In genomic region chr2:70701571-70701970, GRCm38 (mm10) we compare ENCODE assay signal across 23 mouse cellular contexts. TPM values are rescaled to one million over a fixed set of nuclear protein-coding genes. Genes with fewer than 3 reads are reported as not detected.
DNase-seq lines count a peak whose midpoint lies in the region; ATAC-seq and TF ChIP-seq lines count a peak whose summit lies in the region.
"Had no signal": no experiment of that assay in that cellular context is flagged by ENCODE, and none has a peak within 500 bp of the region (broad histone marks: within the 10 kb centered on the region; RNA-seq: fewer than 3 reads in every experiment).

No protein-coding gene starts in this region.

- WGBS in thymus, adult 2 months = 7% methylated on average over 9 of the region's 9 CpGs
- 74% methylated on average over 9 of the region's 9 CpGs for WGBS in forebrain, embryonic 10.5 days
- WGBS in midbrain, embryonic 11.5 days = 70% methylated on average over 9 of the region's 9 CpGs

- peaks cover 2% of the 10 kb centered on the region; the same call in 1 of the 2 replicates for H3K9me3 ChIP-seq in megakaryocyte, embryonic 14.5 days
- H3K9me3 ChIP-seq in forebrain, embryonic 10.5 days = no peaks in the 10 kb centered on the region
- H3K9me3 ChIP-seq in midbrain, embryonic 11.5 days (ENCODE audit: control insufficient read depth, low read length) = no peaks in the 10 kb centered on the region
- H3K9me3 ChIP-seq: heart, embryonic 15.5 days; hindbrain, embryonic 12.5 days; limb, embryonic 10.5 days; midbrain, embryonic 12.5 days had no signal

- H3K36me3 ChIP-seq in megakaryocyte, embryonic 14.5 days (replicated peaks; ENCODE audit: low read length) = peaks cover 42% of the 10 kb centered on the region
- no peaks in the 10 kb centered on the region for H3K36me3 ChIP-seq in thymus, adult 2 months (ENCODE audit: control insufficient read depth, insufficient read depth, low read length)
- peaks cover under 1% of the 10 kb centered on the region; the same call in 1 of the 2 replicates for H3K36me3 ChIP-seq in forebrain, embryonic 10.5 days (replicated peaks)
- H3K36me3 ChIP-seq in midbrain, embryonic 11.5 days (ENCODE audit: control insufficient read depth, insufficient read depth, low read length) = no peaks in the 10 kb centered on the region
- H3K36me3 ChIP-seq: heart, embryonic 15.5 days; hindbrain, embryonic 12.5 days; midbrain, embryonic 12.5 days had no signal

- TF ChIP-seq POLR2A in thymus, adult 2 months (IDR thresholded peaks at IDR 0.05; ENCODE audit: control insufficient read depth, extremely low read depth, insufficient read depth, low read length, poor library complexity) = no peak

- ATAC-seq in megakaryocyte, adult 5-6 weeks (ENCODE audit: poor library complexity, severe bottlenecking) = no peak
- 0 out of 2 replicates have a peak, but pooled peaks have one; percentile 8 for ATAC-seq in granulocyte monocyte progenitor cell, adult 5-6 weeks (replicated peaks; ENCODE audit: poor library complexity, severe bottlenecking)
- no peak for ATAC-seq in midbrain, embryonic 11.5 days (ENCODE audit: low FRiP score)
- ATAC-seq: forebrain, embryonic 14.5 days; Patski had no signal

- H3K9ac ChIP-seq in midbrain, embryonic 11.5 days (ENCODE audit: low read length) = no peak overlapping the region
- H3K9ac ChIP-seq: heart, embryonic 15.5 days; hindbrain, embryonic 12.5 days; midbrain, embryonic 12.5 days had no signal

- peaks cover 46% of the 10 kb centered on the region for H3K4me1 ChIP-seq in megakaryocyte, embryonic 14.5 days
- peaks cover 18% of the 10 kb centered on the region for H3K4me1 ChIP-seq in thymus, adult 2 months (replicated peaks; ENCODE audit: control insufficient read depth, insufficient read depth, low read length)
- peaks cover 18% of the 10 kb centered on the region for H3K4me1 ChIP-seq in forebrain, embryonic 10.5 days
- H3K4me1 ChIP-seq in midbrain, embryonic 11.5 days (ENCODE audit: control insufficient read depth, insufficient read depth, low read length) = peaks cover 3% of the 10 kb centered on the region

- TF ChIP-seq CTCF in thymus, adult 2 months (IDR thresholded peaks at IDR 0.05; ENCODE audit: borderline replicate concordance, control insufficient read depth, extremely low read depth, insufficient read depth, low read length, poor library complexity) = no peak

- no peaks in the 10 kb centered on the region for H3K27me3 ChIP-seq in megakaryocyte, embryonic 14.5 days (replicated peaks)
- no peaks in the 10 kb centered on the region for H3K27me3 ChIP-seq in thymus, adult 2 months (ENCODE audit: control insufficient read depth, insufficient read depth, low read length)
- H3K27me3 ChIP-seq in forebrain, embryonic 10.5 days (ENCODE audit: poor library complexity, severe bottlenecking) = no peaks in the 10 kb centered on the region
- H3K27me3 ChIP-seq in midbrain, embryonic 11.5 days (ENCODE audit: control insufficient read depth, insufficient read depth, low read length) = no peaks in the 10 kb centered on the region; the same call in 1 of the 2 replicates
- H3K27me3 ChIP-seq: heart, embryonic 15.5 days; hindbrain, embryonic 12.5 days; Patski had no signal

- peak overlapping the region; percentile 42 for H3K4me3 ChIP-seq in megakaryocyte, embryonic 14.5 days (replicated peaks)
- no peak overlapping the region for H3K4me3 ChIP-seq in thymus, adult 2 months (ENCODE audit: control insufficient read depth, insufficient read depth, low read length)
- no peak overlapping the region for H3K4me3 ChIP-seq in forebrain, embryonic 10.5 days
- H3K4me3 ChIP-seq in midbrain, embryonic 11.5 days (ENCODE audit: low read depth, low read length) = no peak overlapping the region
- H3K4me3 ChIP-seq: heart, embryonic 15.5 days; hindbrain, embryonic 12.5 days; layer of hippocampus, adult 2 months; left cerebral cortex, adult 2 months; limb, embryonic 10.5 days; midbrain, embryonic 12.5 days had no signal

- H3K27ac ChIP-seq in thymus, adult 2 months (ENCODE audit: control insufficient read depth, insufficient read depth, low read length) = no peak overlapping the region
- H3K27ac ChIP-seq in forebrain, embryonic 10.5 days = no peak overlapping the region
- no peak overlapping the region for H3K27ac ChIP-seq in midbrain, embryonic 11.5 days (ENCODE audit: low read depth, low read length)
- H3K27ac ChIP-seq: heart, embryonic 15.5 days; hindbrain, embryonic 12.5 days; layer of hippocampus, adult 2 months; left cerebral cortex, adult 2 months; limb, embryonic 10.5 days; midbrain, embryonic 12.5 days had no signal

- no peak overlapping the region for H3K4me2 ChIP-seq in midbrain, embryonic 11.5 days
- H3K4me2 ChIP-seq: heart, embryonic 15.5 days; hindbrain, embryonic 12.5 days; midbrain, embryonic 12.5 days had no signal

- DNase-seq in thymus, adult 2 months = peak; percentile 74
- DNase-seq in forebrain, embryonic 10.5 days (ENCODE audit: extremely low spot score, low spot score) = no peak
- no peak for DNase-seq in midbrain, embryonic 11.5 days (ENCODE audit: low spot score, missing footprints)
- DNase-seq in neural tube, embryonic 10.5 days (ENCODE audit: extremely low spot score, low spot score) = no peak
- no peak for DNase-seq in heart, adult 8-10 months (ENCODE audit: low spot score)
- DNase-seq: cerebellum, adult 2 months; gastrocnemius, postnatal 10 days; heart, adult 18-20 months; kidney, adult 8-10 months; kidney, postnatal 14 days; lung, adult 2 months had no signal

RNA-seq across cellular contexts. Expression of gene Gm26558, which starts 39.7 kb away (rescaled TPM):
- 3.1 and 16.9 TPM in 2 replicates for polyA plus RNA-seq in megakaryocyte, embryonic 14.5 days (2012; ENCODE audit: insufficient read depth, low replicate concordance)
- not detected in 2 replicates for total RNA-seq in megakaryocyte, adult 5-6 weeks (2015)
- total RNA-seq in megakaryocyte, adult 5-6 weeks (2017) = not detected in 2 replicates
- not detected in 2 replicates for total RNA-seq in granulocyte monocyte progenitor cell, adult 5-6 weeks (2014; fragmentation: Nextera tagmentation)
- 0.46 TPM in 1 of 2 replicates, not detected in the other for total RNA-seq in granulocyte monocyte progenitor cell, adult 5-6 weeks (2017)
- polyA plus RNA-seq in thymus, adult 2 months (2012; rRNA removed) = 0.20 TPM in 1 of 2 replicates, not detected in the other
- 3.1 and 3.2 TPM in 2 replicates for polyA plus RNA-seq in forebrain, embryonic 10.5 days (2016; fragmentation: Nextera tagmentation; extraction: Ambion mirVana)
- polyA plus RNA-seq in midbrain, embryonic 11.5 days (2014; fragmentation: Nextera tagmentation; extraction: Ambion mirVana) = 2.7 and 4.1 TPM in 2 replicates
- total RNA-seq in heart, adult 8-10 months (2022) = under 1 TPM in 2 of 4 experiments, not detected in 2; 0.31 to 0.38 TPM
- total RNA-seq: gastrocnemius, postnatal 10 days; heart, adult 18-20 months; layer of hippocampus, adult 2 months; monocyte, adult 5-6 weeks had no signal

RNA-seq across cellular contexts. Expression of gene Gorasp2, which starts 40.2 kb away (rescaled TPM):
- 84.7 and 135 TPM in 2 replicates for polyA plus RNA-seq in megakaryocyte, embryonic 14.5 days (2012; ENCODE audit: insufficient read depth, low replicate concordance)
- 130 and 146 TPM in 2 replicates for total RNA-seq in megakaryocyte, adult 5-6 weeks (2015)
- total RNA-seq in megakaryocyte, adult 5-6 weeks (2017) = 46.2 and 51.1 TPM in 2 replicates
- 200 and 229 TPM in 2 replicates for total RNA-seq in granulocyte monocyte progenitor cell, adult 5-6 weeks (2014; fragmentation: Nextera tagmentation)
- total RNA-seq in granulocyte monocyte progenitor cell, adult 5-6 weeks (2017) = 80.5 and 85.8 TPM in 2 replicates
- 106 and 117 TPM in 2 replicates for polyA plus RNA-seq in thymus, adult 2 months (2012; rRNA removed)
- 152 and 156 TPM in 2 replicates for polyA plus RNA-seq in forebrain, embryonic 10.5 days (2016; fragmentation: Nextera tagmentation; extraction: Ambion mirVana)
- polyA plus RNA-seq in midbrain, embryonic 11.5 days (2014; fragmentation: Nextera tagmentation; extraction: Ambion mirVana) = 142 and 151 TPM in 2 replicates
- total RNA-seq in heart, adult 8-10 months (2022) = 10 to 100 TPM; 61.3 to 66.8 (median 65.0) TPM
